Mouse (Mus musculus): ENCODE measurements around the gene Kap.
A peak's percentile ranks its signal among the peaks of the same experiment; 100 is the strongest.
"Not testable (repeated sequence)": the region's sequence is repeated elsewhere in the genome, so short reads cannot be mapped to it uniquely, and the experiment has no call there.

Kap gene

GRCm38 (mm10) chr6:133853526-133853925, at the start of gene Kap:
Gene Kap (minus strand): TSS chr6:133853762.
- DNase-seq: no peak

- DNase-seq: no peak
Observed at GRCm38 (mm10) chr6:133885871-133886415, 32.4 kb upstream of the Kap start.

GRCm38 (mm10) chr6:133883446-133883985, 30.0 kb upstream of the Kap start:
- no peak for DNase-seq

- peak; percentile 24 for DNase-seq
Observed at GRCm38 (mm10) chr6:133875906-133876462, 22.4 kb upstream of the Kap start.

- no peak for DNase-seq
Observed at GRCm38 (mm10) chr6:133872667-133873066, 19.1 kb upstream of the Kap start.

GRCm38 (mm10) chr6:133871131-133871530, 17.6 kb upstream of the Kap start:
- DNase-seq: no peak

- DNase-seq: no peak
Observed at GRCm38 (mm10) chr6:133868381-133868780, 14.8 kb upstream of the Kap start.

- DNase-seq: no peak
Observed at GRCm38 (mm10) chr6:133855871-133856270, 2.3 kb upstream of the Kap start.

- no peak for DNase-seq
Observed at GRCm38 (mm10) chr6:133849359-133849758, 4.2 kb downstream of the Kap start.

GRCm38 (mm10) chr6:133848861-133849260, 4.7 kb downstream of the Kap start:
- not testable (repeated sequence) for DNase-seq

- not testable (repeated sequence) for DNase-seq
Observed at GRCm38 (mm10) chr6:133838296-133838995, 15.1 kb downstream of the Kap start.

GRCm38 (mm10) chr6:133812342-133812741, 41.2 kb downstream of the Kap start:
- DNase-seq: no peak

All from cerebellum, adult 8-10 months (tissue).